Mouse (Mus musculus): ENCODE data around the gene Slc35b2.

Gene Slc35b2

DNA sequence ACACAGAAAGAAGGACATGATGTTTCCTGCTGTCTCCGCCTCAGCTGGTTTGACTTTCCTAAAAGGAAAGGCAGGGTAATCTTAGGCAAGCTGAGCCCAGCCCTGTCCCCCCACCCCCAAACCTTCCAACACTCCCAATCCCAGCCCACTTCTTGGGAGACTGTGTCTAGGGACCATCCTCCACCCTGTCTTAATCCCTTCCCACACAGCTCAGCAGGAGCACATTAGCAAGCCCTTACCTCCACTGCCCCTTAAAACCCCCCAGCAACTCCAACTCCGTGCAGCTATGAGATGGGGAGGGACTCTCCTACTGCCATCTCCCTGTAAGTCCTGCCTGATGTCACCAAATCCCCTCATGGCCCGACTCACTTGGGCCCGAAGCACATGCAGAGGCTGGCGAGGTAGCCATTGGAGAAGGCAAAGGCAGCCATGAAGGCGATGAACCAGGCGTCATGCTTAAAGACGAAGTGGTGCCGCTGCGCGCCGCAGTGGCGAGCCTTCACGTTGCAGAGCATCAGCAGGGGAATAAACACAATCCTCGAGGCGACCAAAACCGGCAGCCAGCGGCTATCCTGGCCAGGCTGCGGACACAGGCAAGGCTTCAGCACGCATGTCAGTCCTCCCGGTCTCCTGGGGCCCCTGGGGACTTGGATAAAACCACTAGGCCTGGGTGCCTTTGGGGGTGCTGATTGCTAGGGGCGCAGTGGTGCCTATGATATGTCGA lies 22.2 kb downstream of the Slc35b2 start:
- no peak for DNase-seq

DNA sequence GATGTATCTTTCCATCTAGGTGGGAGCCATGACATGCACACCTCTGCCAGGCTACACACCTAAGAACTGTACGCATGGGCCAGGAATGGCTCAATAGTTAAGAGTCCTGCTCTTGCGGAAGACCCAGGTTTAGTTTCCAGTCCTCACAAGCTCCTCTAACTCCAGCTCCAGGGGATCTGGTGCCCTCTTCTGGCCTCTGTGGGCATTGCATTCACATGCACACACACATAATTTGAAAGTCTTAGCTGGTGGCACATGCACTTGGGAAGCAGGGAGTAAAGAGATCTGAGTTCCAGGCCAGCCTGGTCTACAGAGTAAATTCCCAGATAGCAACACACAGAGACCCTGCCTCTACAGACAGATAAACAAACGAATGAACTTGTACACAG lies 22.8 kb downstream of the Slc35b2 start:
- DNase-seq = peak; percentile 75

DNA sequence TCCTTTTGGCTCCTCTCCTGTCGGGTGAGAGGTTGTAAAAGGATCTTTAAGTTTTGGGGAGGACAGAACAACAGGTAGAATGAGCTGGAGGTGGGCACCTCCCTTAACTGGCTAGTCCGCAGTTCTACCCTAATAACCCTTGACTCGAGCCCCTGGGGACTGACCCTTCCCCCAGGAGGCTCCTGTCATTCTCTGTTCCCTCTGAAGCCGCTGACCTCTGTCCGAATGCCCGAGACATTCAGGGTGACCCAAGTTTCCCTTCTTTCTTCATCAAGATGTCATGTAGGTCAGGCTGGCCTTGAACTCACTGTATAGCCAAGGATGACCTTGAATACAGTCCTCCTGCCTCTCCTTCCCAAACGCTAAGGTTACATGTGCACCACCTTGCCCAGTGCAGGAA lies 24.7 kb downstream of the Slc35b2 start:
- no peak for DNase-seq

DNA sequence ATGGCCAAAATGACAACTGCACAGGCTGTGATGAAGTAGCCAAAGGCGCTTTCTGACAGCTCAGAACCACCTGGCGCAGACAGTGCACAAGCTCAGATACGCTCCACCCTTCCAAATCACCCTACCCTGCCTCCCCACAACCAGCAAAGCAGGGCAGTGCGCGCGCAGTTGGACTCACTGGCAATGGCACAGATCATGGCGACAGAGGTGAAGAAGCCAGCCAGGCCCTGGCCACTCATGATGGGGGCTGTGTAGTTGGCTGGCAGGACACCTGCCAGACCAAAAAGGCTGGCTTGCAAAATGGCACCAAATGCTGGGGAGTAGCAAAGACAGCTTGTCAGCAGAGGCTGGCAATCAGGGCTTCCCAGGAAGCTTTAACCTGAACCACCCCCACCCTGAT lies 25.6 kb downstream of the Slc35b2 start:
- no peak for DNase-seq

GRCm38 (mm10) chr17:45589844-45590243 lies 26.2 kb downstream of the Slc35b2 start:
- no peak for DNase-seq

DNA sequence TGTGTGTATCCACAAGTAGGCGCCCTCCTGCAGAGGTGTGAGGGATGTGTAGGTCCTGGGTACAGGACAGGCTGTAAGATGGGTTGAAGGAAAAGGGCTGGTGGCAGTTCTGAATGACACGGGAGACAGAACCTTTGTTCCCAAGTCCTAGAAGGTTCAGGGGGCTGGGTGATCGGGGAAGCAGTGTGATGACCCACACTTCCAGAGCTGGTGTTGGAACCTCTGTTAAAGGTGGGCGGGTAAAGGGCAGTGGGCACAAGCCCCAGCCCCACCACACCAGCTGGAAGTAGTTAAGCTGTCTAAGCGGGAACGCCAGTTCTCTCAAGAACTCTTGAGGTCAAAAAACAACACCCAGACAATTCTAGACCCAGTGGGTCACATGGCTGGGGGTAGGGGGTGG lies 26.7 kb downstream of the Slc35b2 start:
- peak; percentile 1 for DNase-seq

- no peak for DNase-seq
Measured at GRCm38 (mm10) chr17:45591701-45592605, 28.3 kb downstream of the Slc35b2 start.

- DNase-seq = peak; percentile 57
Measured at GRCm38 (mm10) chr17:45592606-45593431, 29.1 kb downstream of the Slc35b2 start.

- DNase-seq = peak; percentile 92
Measured at GRCm38 (mm10) chr17:45593479-45593878, 29.8 kb downstream of the Slc35b2 start.

DNA sequence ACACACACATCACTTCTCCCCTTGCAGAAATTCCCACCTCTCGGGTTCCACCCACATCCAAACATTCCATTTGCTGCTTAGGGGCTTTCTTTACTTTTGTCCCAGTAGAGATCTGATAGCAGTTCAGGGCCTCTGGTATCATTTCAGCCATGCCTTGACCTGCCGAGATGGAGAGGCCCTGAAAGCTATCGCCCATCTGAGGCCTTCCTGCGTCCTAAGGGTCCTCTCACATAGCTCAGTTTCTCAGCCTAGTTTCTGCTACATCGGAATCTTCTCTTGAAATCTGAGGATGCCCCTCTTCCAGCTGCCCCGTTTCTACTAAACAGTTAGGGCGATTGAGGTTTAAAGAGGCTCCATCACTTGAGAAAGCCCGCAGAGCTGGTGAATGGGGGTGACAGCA lies 30.5 kb downstream of the Slc35b2 start:
- peak; percentile 63 for DNase-seq

DNA sequence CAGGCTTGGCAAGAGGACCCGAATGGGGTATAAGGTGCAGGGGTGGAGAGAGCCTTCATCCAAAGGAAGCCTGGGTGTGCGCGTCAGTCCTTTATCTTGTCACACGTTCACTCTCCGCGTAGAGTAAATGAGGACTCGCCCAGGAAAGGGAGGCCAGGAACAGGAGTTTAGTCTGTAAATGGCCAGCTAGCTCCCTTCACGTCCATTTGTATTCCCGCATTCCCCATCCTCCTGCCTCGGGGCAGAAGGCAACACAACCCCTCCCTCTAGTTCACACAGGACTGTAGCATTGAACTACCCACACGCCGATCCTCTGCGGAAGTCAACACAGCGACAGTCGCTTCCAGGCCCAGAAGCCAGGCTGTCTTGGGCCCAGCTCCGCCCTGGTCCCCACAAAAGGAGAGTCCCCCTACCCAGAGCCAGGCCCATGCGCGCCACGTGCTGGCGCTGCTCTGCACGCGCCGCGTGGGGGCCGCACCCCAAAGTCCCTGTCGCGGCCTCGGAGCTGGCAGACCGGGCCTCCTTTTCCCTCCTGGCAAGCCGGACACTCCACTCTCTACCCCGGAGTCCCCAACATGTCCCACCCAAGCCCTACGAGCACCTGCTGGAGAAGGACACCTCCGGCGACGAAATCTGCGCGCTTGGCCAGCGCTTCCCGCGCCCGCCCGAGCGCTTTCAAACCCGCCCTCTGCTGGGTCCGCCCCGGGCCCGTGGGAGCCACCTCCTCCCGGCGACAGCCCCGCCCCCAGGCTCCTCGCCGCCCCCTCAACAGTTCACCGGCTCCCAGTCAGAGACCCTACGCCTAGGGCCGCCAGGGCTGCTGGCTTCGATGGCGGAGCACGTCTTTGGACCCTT lies 31.4 kb downstream of the Slc35b2 start:
- DNase-seq = peak; percentile 90

- DNase-seq = peak; percentile 48
Measured at GRCm38 (mm10) chr17:45595736-45596390, 32.2 kb downstream of the Slc35b2 start.

GRCm38 (mm10) chr17:45596631-45597396 lies 33.1 kb downstream of the Slc35b2 start:
- peak; percentile 82 for DNase-seq

GRCm38 (mm10) chr17:45597787-45598186 lies 34.1 kb downstream of the Slc35b2 start:
- peak; percentile 46 for DNase-seq

- no peak for DNase-seq
Measured at GRCm38 (mm10) chr17:45598376-45598775, 34.7 kb downstream of the Slc35b2 start.

DNA sequence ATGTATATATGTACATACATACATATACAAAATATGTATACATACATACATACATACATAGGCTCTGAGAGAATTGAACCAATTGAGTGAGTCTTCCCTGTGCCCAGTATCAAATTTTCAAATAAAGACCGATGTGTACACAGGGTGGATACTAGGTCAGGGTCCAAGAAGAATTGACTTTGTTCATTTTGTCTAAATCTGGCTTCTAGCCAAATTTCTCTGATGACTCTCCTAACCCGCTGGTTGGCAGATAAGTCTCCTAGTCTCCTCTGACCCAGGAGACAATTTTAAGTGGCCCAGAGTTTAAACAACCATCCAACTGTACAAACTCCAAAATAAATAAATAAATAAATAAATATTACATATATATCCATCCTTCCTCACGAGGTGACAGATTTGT lies 35.2 kb downstream of the Slc35b2 start:
- DNase-seq = no peak

DNA sequence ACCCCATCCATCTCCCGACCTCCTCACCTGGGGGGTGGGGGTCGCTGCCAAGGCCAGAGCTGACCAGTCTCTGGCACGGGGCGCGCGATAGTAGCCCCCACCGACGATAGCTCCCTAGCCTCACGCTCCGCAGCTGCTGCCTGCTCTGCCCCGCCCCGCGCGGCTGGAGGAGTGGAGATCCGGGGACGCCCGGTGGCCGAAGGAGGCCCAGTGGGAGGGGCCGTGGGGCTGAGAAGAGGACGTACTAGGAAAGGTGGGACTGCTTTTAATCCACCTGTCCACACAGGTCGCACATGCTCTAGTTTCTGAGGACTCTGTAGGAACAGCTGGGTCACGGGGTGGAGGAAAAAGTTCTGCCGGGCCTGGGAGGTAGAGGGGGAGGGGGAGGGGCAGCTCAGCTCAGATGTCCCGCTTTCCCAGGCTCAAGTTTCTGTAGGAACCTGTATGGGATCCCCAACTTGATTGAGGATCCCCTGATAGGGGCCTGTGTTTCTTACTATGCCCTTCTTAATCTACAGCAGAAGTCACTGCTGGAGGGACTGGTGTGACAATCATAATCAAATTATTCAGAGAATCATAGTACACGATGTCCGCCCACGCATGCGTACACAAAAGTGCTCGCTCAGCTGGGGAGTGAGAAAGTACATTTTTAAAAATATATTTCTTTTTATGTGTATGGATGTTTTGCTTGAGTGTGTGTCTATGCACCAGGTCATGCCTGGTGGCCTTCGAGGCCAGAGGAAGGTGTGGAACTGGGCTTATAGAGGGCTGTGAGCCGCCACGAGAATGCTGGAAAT lies 36.0 kb downstream of the Slc35b2 start, which contains the start of gene Slc29a1:
TSS of gene Slc29a1 (minus strand) at position 161 of the 797 bp plus-strand sequence.
- peak; percentile 83 for DNase-seq

DNA sequence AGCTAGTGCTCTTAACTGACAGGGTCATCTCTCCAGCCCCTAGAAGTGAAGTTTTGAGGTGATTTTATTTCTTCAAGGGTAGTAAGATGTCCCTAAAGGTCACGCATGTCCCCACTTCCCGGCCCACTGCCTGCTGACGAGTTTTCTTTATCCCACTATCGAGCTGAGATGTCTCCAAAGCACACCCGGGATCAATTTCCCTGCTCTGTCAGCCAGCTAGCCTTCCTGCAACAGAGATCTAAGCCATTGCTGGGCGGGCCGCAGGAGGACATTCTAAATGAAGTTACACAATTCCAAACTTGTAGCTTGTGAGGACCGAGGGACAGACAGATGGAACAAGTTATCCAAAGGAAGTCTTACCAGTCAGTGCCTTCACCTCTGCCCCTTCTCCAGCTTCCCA lies 36.6 kb downstream of the Slc35b2 start:
- DNase-seq = no peak

- DNase-seq = peak; percentile 42
Measured at GRCm38 (mm10) chr17:45601325-45601724, 37.7 kb downstream of the Slc35b2 start.

DNA sequence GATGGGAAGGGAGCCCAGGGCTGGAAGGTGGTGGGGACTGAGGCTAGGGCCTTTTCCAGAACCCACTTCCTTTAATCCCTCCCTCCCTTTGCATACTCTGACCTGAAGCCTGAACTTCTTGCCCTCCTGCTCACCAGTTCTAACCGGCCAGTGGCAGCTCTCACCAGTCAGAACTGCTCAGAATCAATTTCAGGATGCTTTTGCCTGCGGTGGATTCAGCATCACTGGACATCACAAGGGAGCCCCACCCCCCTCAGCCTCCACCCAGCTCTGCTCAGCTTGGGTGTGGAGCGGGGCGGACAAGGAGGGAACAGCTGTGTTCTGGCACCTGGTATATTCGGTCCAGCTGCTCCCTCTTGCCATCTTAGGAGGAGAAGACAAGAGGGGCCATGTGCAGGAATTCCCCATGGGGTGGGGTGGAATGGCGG lies 38.2 kb downstream of the Slc35b2 start, which contains the start of gene Mymx:
TSS of gene Mymx (minus strand) at position 226 of the 428 bp plus-strand sequence.
- peak; percentile 58 for DNase-seq

All from liver (tissue).